Mouse (Mus musculus): ENCODE results near the gene Gtse1. TPM values are rescaled to one million over a fixed set of nuclear protein-coding genes. Genes with fewer than 3 reads are reported as not detected.
"Not testable (repeated sequence)": the region's sequence is repeated elsewhere in the genome, so short reads cannot be mapped to it uniquely, and the experiment has no call there.

The Gtse1 gene
- under 1 TPM; 0.30 to 0.35 TPM for total RNA-seq (2021)
- long read RNA-seq: 0 reads

DNA sequence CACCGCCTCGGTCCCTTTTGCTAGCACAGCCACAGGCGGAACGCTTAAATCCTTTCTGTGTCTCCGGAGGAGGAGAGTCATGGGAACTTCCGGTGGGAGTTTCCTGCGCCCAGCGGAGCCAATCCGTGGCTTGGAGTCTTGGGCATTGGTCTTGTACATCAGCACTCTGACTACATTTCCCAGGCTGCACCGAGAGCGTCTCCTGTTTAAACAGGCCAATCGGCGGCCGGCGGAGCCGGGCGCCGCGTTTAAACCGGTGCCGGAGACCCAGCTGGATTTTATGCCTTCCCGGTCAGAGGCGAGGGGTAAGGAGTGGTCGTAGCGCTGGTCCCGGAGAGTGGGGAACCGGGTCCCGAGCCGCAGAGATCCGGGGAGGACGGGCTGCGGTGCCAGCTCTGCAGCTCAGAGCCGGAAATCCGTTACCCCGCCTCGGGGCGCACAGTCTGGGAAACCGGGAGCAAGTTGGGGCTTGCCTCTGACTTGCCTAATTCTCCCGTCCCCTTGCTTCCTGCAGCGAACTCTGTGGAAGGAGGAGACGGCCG is at the start of gene Gtse1:
Gene Gtse1 (plus strand): TSS at position 256 of the 542 bp plus-strand sequence.
- DNase-seq (ENCODE audit: low spot score in 2 of 2): peak; percentile 94 to 97

DNA sequence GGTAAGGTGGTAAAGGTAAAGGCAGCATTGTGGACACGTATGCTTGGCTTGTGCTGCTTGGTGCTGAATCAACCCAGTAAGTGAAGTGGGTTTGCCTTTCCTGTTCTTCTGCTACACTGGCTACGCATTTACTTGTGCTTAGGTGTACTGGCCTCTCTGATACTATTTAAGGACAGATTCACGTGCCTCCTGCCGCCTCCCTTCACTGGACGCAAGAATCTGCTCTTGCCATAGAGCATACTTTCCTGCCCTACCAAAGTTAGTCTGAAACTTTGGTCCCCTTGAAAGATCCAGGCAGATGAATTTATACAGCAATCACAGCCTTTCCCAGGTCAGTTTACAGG is 49.1 kb upstream of the Gtse1 start:
- DNase-seq (ENCODE audit: low spot score in 2 of 2): no peak

DNA sequence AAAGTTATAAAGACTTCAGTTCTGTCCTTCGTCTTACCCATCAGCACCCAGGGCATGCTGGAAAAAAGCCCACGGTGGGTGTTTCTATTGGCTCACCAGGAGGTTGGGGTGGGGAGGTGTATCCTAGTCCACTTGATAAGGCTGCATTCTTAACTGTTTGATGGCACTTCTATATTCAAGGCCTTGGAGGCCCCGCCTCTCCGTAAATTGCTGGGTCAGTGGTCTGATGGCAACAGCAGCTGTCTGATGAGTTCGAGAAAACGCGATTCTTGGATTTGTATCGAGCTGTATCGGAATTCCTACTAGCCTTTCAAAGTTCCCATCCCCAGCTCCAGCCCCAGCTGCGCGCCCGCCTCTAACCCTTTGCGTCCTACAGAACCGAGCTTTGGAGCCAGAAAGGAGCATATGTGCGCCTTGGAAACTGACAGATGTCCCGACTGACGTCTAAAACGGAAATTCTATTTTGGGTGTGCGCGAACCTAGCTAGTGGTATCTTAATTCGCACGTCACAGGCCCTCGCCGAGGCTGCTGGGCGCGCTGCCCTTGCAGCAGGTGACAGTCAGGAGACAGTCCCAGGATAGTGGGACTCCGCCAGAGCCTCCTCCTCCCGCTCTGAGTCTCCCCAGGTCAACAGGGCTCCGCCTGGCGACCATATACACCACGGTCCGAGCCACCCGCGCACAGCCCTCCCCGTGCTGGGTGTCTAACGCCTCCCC is 48.6 kb upstream of the Gtse1 start:
- DNase-seq (ENCODE audit: low spot score in 2 of 2): peak; percentile 87 to 95

DNA sequence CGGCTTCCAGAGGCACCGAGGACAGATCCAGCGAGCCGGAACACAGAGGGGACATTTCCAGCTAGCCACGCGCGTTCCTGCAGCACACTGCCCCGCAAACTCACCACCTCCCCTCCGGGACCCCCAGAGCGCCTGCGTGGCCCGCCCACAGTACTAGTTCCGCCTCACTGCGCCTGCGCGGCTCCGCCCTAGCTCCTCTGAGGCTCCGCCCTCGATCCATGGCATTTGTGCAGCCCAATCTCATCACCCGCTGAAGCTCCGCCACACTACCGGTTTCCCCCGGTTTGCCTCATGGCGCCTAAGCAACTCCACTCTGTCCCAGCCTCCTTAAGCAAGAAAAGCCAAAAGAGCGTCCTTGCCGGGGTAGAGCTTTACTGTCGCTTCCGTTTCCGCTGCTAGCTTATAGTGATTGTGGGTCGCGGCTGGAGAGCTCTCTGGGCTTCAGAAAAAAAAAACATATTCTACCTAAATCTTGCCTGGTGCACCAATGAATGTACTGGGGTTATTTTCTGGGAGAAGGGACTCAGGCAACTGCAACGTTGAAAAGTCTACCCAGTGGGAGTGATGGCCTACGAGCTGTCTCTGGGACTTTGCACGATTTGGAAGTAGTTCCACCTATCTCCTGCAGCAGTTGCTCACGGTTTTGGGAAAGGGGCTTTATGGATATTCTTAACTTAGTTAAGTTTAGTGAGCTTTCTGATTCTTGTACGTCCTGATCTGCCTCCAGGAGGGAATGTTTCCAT is 47.8 kb upstream of the Gtse1 start, which contains the start of gene Cdpf1:
Gene Cdpf1 (minus strand): TSS at position 163 of the 743 bp plus-strand sequence.
- DNase-seq (ENCODE audit: low spot score in 2 of 2): peak; percentile 98 to 99

DNA sequence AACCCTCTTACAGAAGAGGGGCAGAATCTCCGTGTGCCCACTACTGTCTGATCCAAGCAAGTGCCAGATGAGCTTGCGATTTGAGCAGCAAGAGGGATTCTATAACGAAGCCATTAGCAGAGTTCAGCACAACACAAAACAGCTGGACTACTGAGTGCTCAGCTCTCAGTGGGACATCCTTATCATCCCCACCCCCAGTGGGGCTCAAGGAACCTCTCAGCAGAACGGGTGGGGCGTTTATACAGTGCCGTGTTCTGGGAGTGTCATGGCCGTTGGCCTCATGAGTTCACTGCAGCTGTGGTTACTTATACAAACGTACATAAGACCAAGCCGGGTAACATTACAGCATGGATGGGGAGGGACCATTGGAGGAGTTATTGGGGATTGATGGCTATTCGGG is 46.1 kb upstream of the Gtse1 start:
- no peak for DNase-seq (ENCODE audit: low spot score in 2 of 2)

DNA sequence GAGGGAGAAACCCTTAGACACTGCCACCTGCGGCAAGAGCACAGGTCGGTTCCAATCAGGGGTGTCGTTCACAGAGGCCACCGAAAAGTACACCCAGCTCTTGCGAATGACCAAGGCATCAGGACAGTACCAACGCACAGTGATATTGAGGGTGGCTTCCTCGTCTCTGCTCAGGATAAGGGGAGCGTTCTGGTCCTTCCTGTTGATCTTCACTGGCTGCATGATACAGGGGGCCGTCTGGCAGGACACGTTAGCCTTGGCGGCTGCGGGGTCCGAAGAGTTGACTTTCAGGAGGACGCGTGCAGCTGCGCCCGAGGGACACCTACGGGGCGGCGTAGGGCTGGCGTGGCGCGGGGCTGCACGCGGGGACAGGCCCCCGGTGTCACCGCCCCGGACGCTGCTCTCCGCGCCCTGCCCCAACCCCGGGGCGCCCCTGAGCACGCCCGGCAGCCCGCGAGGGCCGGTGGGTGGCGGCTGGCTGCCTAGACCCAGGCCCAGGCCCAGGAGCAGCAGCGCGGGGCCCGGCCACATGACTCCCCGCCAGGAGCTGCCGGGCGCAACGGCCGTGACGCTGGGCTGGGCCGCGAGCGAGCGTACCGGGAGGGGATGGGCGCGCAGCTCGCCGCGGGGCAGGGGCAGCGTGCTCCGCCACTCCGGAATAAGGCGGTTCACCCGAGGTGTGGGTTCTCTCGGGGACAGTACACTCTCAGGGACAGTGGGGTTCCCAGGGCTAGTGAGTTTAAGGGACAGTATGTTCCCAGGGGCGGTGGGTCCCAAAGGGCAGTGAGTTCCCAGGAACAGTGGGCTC is 38.1 kb upstream of the Gtse1 start, which contains the start of gene Pkdrej:
Gene Pkdrej (minus strand): TSS at position 532 of the 808 bp plus-strand sequence.
- DNase-seq (ENCODE audit: low spot score in 2 of 2): no peak

DNA sequence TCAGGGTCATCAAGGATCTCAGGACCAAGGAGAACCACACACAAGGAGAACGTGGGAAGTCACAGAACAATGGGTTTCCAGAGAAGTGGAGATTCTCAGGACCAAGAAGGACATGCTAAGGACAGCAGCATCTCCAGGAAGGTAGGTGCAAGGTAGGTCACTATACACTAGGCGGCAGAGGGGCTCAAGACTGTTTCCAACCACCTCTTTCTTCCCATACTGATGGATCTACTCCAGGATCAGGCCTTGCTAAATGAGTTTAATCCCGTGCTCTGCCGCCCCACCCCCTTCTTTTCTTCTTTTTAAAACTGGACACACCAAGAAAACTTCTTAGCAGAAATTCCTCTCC is 37.6 kb upstream of the Gtse1 start:
- no peak for DNase-seq (ENCODE audit: low spot score in 2 of 2)

DNA sequence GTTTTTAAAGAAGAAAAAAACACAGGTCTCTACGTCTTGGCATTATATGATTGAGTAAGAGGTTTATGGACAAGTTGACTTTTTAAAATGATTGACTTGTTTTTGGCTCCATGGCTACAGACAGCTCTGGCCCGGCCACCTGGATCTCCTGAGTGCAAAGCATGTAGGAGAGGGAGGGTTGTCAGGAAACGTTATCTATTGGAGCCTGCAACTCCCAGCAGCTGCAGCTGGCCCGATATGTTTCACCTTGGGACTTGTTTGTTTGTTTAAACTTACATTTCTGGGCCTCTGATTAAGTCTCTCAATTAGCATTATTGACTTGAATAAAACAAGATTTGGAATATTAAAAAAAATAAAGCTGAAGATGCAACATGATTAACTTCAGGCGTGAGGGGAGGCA is 32.9 kb upstream of the Gtse1 start:
- DNase-seq (ENCODE audit: low spot score in 2 of 2): no peak

DNA sequence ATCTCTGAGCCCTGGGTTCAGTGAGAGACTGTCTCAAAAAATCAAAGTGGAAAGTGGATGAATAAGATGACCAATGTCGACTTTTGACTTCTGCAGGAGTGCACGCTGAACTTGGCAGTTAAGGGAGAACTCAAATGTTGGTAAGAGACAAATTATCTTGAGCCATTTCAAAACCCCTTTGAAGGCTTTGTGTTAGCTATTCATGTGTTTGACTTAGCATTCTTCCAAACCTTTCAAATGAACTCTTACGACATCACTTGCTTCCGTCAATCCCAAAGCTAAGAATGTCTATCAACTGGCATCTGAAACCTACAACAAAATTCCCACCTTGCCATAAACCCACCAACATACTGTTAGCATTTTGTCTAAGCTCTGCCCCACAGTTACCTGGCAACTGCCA is 31.5 kb upstream of the Gtse1 start:
- DNase-seq (ENCODE audit: low spot score in 2 of 2): no peak

DNA sequence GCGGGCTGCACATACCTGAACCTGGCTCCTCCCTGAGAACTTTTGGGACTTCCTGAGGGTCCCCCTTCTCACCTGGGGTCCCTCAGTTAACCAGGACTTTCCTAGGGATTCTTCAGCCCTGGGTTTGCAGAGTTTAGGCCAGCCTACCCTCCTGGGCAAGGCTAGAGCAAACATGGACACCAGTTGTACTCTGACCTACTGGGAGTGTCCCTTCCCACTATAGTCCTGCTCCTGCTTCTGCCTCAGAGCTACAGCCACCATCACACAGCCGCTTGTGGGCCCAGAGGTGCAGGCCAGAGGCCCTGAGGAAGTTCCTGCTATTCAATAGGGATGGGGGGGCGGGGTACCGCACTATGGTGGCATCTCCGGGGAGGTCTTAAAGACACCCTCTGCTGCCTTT is 30.1 kb upstream of the Gtse1 start:
- no peak for DNase-seq (ENCODE audit: low spot score in 2 of 2)

DNA sequence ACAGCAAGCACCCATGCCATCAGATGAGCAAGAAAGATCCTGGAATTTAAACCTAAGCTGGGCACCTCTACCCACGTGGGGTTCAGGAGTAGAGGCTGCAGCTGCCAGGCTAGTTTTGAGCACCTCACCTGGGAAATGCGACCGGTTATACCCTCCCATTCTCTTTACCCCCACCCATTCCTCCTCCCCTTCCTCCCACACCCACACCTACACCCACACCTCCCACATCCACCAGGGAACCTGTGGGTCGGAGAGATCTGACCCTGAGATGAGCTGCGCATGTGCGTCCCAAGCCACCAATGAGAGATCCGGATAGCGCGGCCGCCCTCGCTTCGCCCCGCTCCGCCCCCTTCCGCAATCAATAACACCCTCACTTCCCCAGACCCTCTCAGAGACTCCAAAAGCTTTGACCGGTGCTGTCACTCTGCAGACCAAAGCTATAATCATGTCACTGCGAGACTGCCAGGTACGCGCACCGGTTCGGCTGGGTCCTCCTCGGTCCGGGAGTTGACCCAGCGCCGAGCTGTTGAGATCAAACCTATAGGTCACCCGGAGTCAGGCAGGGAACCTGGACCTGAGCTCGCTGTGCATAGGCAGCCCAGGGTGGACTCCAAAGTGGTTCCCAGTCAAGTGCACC is 27.5 kb upstream of the Gtse1 start, which contains the start of gene Ttc38:
Gene Ttc38 (plus strand): TSS at position 353 of the 637 bp plus-strand sequence.
- DNase-seq (ENCODE audit: low spot score in 2 of 2): peak; percentile 71 to 92

DNA sequence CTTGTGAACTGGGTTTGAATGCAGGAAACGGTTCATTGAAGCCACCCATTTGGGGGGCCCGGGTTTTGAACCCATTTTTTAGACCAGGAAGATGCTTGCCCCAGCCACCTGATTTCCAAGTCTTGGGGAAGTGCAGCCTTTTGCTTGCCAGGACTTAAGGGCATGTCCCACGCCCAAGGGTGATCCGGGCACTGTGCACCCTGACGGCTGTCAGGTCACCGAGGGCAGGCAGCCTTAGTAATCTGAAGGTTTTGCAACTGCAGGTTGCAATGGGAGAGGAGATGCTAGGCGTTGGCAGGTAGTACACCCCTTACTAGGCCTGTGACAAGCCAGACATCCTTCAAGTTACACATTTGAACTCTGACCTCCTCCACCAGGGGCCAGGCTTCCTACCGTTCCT is 26.9 kb upstream of the Gtse1 start:
- no peak for DNase-seq (ENCODE audit: low spot score in 2 of 2)

DNA sequence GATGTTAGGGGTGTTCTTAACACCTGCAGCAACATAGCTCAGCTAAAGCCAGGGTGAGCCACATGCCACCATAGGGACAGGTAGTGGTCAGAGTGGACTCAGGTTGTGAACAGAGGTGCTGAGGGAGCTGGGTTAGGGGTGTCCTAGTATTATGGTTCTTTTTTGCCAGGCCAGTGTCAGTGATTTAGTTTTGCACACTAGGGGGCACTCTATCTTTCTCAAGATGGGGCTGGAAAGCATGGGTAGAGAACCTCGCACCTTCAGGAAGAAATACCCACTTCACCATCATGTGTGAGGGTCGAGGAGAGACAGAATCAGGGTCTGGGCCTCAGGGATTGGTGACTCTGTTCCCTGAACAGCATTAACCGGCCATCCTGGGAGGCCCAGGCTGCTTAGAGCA is 24.2 kb upstream of the Gtse1 start:
- DNase-seq (ENCODE audit: low spot score in 2 of 2): no peak

DNA sequence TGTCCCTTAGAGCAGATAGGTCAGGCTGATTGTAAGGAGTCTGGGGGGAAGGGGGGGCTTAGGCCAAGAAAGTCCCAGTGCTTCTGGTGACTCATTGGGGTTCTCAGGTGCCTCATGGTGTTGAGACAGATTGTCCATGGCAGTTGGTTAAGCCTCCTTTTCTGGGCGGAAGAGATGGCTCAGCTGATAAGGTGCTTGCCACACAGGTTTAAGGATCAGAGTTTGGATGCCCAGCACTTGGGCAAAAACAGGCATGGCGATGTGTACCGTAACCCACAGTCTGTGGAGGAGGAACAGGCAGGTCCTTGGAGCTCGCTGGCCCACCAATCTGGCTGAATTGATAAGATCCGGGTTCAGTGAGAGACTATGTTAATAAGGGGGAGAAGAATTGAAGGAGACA is 22.7 kb upstream of the Gtse1 start:
- DNase-seq (ENCODE audit: low spot score in 2 of 2): no peak

DNA sequence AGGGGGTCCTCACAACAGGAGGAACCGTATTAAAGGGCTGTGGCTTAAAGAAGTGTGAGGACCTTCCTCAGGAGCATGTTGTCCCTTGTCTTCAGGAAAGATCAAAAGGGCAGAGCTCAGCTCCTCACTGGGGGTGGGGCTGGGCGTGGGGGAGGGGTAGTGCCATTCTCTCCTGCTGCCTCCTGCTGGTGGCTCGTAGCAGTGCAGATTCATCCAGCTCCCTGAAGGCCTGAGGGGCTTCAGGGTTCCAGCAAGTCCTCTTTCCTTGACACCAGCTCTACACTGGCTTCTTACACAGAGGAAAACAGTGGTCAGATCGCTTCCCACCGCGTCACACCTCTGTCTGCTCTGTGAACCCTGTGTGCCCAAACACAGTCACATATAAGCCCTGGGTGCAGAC is 18.6 kb upstream of the Gtse1 start:
- DNase-seq (ENCODE audit: low spot score in 2 of 2): no peak

DNA sequence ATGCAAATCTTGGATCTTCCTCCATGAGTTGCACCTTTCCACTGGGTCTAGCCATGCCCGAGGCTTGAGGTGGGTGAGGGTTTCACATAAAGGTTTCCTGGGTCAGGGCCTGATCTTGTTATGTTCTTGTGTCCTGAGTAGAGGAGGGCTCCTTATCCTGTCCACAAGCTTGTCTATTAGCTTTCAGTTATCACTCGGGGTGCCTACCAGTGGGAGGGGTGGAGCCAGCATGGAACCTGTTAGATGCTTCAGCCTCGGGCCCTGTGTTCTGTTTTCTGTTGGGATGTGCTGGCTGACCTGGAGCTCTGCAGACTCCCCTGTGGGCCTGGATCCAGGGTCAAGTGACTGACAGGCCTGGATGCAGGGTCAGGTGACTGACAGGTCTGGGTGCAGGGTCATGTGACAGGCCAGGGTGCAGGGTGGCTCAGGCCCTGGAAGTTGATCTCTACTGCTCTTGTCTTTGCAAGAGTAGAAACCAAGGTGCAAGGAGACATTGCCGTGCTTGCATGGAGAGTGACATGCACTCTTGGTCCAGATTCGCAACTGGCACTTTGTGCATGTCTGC is 17.7 kb upstream of the Gtse1 start:
- DNase-seq (ENCODE audit: low spot score in 2 of 2): no peak

DNA sequence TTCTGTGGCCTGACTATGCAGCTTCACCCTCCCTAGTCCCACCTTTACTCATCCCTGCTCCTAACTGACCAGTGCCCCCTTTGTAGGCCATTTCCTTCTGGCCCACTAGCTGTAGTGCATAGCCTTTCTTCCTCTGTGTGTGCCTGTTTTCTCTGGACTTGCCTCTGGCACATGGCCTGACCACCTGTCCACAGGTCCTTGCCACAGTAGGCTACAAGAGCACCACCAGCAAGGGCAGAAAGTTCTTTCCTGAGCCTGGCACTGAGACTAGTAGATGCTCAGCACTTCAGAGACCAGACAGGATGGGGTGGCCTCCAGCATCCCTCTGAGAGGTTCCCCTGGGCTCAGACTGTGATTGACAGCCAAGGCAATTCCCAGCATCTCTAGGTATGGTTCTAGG is 14.5 kb upstream of the Gtse1 start:
- no peak for DNase-seq (ENCODE audit: low spot score in 2 of 2)

DNA sequence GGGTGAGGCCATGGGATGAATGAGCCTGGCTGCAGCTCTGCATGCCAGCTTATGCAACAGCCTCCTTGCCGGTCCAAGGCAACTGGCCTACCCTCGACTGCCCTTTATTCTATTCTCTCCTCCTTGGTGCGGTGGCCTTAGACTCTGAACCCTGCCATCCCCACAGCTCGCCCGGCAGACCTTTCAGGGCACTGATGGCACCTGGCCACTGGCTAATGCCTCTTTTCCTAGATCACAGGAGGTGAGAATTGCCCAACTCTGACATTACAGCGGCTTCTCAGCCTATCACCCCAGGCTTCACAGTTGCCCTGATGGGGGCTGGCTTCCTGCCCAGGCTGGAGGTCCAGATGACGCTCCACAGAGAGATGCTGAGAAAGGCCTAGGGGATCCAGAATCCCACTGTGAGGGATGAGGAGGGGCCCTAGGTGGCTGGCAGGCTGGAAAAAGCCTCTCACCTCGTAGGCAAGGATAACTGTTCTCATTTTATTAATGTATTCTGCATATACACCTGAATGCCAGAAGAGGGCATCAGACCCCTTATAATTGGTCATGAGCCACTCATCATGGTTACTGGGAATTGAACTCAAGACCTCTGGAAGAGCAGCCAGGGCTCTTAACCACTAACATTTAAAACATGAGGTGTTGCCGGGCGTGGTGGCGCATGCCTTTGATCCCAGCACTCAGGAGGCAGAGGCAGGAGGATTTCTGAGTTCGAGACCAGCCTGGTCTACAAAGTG is 7.7 kb upstream of the Gtse1 start:
- no peak for DNase-seq (ENCODE audit: low spot score in 2 of 2)

DNA sequence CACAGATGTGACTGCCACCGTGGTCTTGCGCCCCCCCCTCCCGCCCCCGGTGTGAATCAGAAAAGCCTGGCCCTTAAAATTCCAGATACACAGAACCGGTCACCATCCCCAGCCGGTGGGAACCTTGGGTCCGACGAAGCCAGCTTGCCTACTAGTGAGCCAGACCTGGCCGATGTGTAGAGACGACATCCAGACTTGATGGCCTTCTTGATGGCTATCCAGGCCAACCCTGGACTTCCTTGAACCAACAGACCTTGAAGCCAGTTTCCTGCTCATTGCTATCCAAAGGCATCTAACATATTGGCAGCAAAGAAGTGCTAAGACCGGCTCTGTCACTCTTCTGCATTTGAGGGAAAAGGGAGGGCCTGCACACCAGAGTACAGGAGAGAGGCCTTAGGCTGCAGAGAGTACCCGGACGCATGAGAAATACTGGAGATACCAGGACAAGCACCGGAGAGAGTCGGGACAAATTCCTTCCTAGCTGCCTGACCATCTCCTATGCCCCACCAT is 510 bp upstream of the Gtse1 start:
- DNase-seq (ENCODE audit: low spot score in 2 of 2): no peak

DNA sequence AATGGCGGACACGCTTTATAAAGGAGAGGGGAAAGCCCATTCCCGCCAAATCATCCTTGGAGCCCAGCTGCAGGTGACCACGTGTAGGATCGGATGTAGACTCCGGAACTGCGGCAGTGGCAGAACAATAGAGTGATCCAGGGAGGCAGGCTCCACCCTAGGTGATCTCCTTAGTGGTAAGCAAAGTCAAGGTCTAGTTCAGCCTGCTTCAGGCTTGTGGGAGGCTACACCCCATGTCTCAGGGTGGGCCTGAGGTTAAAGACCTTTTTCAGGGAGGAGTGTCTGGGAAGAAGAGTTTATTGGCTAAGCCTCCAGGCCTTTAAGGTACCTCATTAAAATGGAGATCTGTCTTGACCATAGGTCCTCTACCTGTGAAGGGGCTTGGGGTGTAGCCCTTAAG is 6.4 kb downstream of the Gtse1 start:
- not testable (repeated sequence) for DNase-seq (ENCODE audit: low spot score in 2 of 2)
